Mouse (Mus musculus): ENCODE measurements around the gene Ube4b. TPM values are rescaled to one million over a fixed set of nuclear protein-coding genes. Genes with fewer than 3 reads are reported as not detected.

Ube4b gene
- total RNA-seq, 2 experiments from 2014 or later, result 17.5 to 26.4 TPM

DNA sequence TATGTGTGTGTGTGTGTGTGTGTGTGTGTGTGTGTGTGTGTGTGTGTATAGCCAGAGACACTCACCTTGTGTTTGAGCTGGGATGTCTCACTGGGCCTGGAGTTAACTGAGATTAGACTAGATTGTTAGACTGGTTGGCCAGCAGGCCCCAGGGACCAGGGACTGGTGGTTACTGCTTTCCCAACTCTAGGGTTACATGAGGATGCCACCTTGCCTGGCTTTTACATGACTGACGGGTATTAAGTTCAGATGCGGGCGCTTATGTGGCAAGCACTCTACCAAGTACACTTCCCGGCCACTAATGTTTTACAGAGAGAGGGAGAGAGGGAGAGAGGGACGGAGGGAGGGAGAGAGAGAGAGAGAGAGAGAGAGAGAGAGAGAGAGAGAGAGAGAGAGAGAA, 114.6 kb downstream of the Ube4b start:
- ATAC-seq (replicated peaks; ENCODE audit: low FRiP score, poor library complexity, severe bottlenecking), result no peak

DNA sequence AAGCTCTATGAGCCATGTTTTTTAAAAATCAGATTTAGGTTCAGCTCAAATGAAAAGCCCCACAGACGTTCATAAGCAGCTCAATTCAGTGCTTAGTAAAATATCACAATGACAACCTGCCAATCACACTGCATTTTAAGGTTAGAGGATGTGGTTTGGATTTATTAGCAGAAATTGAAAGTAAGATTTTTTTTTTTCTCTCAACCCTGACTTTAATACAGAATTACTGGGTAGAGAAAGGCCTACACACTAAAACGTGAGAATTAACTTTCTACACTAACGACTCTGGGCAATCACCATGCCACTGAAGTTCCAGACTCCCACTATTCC, 118.1 kb downstream of the Ube4b start:
- no peak for ATAC-seq (replicated peaks; ENCODE audit: low FRiP score, poor library complexity, severe bottlenecking)

DNA sequence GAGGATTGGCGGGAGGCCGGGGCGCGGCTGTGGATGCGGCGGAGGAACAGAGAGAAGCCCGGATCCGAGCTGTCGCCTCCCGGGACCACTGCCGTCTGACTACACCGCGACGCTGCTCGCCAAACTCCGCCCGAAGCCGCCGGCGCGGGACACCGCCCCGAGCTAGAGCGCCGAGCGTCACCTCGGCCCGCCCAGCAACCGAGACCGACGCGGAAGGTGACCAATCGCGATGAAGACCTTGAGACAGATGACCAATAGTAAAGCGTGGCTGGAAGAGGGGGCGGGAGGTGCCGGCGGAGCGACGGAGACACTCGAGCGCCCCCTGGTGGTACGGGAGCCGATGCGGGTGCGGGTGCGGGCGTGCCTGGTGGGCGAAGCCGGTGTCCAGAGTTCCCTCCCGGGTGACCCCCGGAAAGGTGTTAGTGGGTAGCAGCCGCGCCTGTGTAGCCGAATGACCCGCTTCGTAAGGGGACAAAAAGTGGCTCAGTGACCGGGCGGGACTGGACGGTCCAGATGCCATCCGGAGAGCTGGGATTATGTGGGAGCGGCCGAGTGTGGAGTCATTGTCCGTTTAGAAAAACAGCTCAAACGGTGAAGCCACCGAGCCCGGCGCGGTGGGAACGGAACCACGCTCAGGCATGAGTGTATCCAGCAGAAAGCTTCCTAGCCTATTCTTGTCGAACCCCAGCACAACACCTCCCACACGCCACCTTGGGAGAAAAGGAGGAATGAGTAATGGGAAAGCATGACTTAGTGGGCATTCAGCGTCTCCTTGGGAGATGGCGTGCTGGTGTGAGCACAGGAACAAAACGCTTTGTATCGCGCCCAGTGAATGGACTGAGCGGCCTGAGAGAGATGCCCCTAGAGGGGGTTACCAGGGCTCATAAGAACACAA, 118.7 kb downstream of the Ube4b start, which contains the start of gene Kif1b:
TSS of gene Kif1b (minus strand) at position 98 of the 895 bp plus-strand sequence.
- peak; percentile 99 for ATAC-seq (replicated peaks; ENCODE audit: low FRiP score, poor library complexity, severe bottlenecking)

DNA sequence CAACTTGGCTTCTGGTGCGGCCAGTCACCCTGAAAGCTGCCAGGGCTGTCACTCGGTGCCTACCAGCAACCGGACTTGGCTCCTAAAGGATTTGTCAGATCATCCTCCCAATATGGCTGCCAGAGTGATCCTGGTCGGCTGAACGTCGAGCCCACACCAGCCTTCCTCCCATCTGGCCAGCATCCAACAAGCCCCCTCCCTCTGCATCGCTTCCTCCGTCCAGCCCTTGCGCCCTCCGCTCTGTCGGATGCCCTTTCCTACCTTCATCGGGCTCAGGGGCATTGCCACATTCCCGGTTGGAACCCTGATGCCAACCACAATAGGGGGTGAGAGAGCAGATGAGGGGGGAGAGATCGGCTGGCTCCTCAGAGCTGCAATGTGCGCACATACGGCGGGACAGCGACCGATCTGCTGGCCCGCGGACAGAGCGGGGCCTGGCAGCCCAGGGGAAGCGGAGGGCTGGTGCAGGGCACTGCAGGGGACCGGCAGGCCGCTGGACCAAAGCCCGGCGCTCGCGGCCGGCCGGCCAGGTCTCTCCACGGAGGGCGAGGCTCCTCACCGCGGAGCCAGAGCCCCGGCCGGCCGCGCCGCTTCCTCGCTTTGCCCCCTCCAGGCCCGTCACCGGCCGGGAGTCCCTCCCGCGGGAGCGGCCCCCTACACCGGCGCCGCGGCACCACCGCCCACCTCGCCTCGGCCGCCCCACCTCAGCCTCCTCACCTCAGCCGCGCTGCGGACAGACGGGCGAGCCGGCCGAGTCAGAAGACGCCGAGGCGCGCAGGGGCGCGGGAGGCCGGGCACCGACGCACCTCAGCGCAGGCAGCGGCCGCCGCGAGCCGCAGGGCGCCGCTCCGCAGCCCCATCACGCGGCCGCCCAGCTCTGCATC, 119.6 kb downstream of the Ube4b start:
- no peak for ATAC-seq (replicated peaks; ENCODE audit: low FRiP score, poor library complexity, severe bottlenecking)

DNA sequence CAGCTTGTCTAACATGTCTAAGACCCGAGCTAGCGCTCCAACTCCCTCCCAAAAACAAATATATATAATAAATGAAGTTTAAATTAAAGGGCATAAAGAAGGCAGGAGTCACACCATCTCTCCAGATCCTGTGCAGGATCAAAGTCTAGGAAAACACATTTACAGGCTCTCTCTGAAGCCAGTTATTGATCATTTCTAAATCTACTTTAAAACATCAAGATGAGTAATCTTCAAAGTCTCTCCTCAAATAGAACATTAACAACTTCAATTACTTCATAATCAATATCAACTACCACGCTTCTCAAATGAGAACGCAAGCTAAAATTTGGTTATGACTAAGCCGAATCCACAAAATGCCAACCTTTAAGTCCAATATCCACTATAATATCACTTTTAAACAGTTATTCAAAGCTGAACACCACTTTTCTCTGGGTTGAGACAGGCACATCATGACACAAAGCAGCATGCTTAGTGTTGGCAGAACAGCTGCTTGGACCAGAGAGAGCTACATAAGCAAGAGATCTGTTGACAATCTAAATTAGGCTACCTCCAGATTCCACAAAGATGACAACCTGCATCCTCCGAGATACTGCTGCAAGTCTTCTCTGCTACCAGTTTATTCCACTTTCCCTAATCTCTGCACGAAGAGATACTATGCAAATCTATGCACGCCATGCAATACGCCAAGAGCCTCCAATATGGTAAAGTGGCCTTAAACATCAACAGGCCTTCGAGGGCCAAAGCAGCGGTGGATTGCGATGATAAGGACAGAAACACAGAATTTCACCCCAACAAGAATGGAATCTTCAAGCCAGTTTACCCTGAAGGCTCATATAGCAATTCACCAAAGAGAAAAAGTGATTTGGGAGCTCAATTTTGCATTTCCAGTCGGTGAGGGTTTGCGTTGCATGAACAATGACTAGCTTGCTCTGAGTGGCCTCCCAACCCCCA, 120.5 kb downstream of the Ube4b start:
- ATAC-seq (replicated peaks; ENCODE audit: low FRiP score, poor library complexity, severe bottlenecking), result no peak

DNA sequence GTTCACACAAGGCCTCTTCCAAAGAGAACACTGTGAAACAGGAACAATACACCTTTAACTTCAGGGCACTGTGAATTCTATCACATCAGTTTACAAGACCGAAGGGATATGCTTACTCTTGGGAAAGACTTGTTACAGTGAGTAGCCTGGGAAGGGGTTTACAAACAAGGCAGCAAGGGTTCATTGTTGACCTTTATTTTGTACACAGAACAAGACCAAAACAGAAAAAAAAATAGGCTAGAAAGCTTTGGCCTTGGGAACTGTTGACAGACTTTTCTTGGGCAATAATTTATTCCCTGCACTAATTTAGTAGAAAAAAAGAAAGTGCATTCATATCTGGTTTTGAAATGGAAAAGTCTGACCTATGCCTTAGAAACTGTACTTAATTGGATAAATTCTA, 122.1 kb downstream of the Ube4b start:
- no peak for ATAC-seq (replicated peaks; ENCODE audit: low FRiP score, poor library complexity, severe bottlenecking)

DNA sequence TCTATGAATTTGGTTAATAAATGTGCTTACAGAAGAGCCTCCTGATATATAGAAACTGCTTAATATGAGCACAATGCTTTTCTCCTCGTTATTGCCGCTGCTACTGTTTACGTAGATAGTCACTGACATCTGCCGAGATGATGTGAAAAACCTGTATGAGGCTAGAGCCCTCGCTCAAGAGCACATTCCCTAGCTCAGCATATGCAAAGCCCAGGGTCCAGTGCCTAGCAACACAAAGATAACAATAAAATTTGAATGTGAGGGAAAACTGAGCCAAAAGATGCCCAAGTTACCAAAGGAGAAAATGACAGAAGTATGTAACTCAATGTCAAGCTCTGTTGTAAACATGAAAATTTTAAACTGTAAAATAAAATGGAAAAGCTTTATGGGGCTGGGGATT, 123.0 kb downstream of the Ube4b start:
- ATAC-seq (replicated peaks; ENCODE audit: low FRiP score, poor library complexity, severe bottlenecking), result no peak

DNA sequence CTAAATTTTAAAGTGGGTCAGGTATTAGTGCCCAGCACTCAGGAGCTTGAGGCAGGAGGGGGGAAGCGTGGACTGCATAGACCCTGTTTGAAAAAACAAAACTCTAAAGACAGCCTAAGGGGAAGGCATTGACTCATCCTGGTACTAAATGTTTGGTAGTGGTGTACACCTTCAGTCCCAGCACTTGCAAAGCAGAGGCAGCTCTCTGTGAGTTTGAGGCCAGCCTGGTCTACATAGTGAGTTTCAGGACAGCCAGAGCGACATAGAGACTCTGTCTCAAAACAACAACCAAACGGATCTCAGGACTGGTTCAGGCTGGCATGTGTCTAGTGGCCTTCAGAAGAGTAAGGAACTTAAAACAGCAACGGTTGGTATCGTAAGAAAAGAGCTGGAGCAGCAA, 123.8 kb downstream of the Ube4b start:
- no peak for ATAC-seq (replicated peaks; ENCODE audit: low FRiP score, poor library complexity, severe bottlenecking)

DNA sequence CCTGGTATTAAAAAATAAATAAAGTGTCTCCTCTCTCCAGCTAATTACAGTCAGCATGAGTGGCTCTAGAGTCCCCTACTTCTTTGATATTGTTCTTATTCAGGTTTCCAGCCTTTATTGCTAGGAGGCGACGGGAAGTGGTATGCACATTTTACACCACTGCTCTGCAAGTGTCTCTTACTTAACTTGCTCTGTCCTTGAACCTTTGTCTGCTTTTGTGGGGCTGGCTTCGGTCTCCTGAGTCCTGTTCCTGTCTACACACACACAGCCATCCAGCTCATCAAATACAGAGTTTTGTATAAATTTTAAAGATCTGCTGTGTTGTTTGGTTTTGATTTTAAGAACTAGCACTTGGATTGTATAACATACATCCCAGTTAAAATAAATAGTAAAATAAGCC, 124.4 kb downstream of the Ube4b start:
- ATAC-seq (replicated peaks; ENCODE audit: low FRiP score, poor library complexity, severe bottlenecking), result no peak

DNA sequence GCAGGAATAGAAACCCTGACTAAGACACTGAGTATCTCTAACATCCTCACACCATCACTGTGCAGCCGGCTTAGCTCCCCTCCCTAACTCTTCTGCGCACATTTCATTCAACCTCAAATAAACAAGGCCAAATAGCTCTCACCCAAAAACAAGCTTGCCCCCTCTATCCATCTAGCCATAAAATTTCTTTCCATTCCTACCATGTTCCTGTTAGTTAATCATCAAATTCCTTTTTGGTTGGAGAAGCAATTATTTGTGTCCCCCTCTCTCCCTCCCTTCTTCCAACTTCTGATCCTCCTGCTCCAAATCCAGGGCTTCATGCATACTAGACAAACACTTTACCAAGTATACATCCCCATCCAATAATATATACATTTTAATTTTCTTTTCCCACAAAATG, 130.0 kb downstream of the Ube4b start:
- no peak for ATAC-seq (replicated peaks; ENCODE audit: low FRiP score, poor library complexity, severe bottlenecking)

DNA sequence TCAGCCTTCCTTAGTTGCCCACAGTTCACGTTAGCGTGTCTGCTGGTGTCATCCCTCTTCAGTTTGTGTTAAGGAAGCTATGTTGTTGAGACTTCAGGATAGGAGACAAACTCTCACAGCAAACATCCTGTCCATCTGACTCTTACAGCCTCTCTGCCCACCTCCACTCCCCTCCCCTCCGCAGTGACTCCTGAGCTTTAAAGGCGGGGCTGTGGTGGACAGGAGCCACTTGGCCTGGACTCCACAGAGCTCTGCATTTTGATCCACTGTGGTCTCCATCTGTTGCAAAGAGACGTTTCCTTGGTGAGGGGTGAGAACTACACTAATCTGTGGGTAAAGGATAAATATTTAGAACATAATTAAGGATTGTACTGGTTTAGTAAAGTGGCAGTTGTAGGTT, 133.6 kb downstream of the Ube4b start:
- ATAC-seq (replicated peaks; ENCODE audit: low FRiP score, poor library complexity, severe bottlenecking), result no peak

DNA sequence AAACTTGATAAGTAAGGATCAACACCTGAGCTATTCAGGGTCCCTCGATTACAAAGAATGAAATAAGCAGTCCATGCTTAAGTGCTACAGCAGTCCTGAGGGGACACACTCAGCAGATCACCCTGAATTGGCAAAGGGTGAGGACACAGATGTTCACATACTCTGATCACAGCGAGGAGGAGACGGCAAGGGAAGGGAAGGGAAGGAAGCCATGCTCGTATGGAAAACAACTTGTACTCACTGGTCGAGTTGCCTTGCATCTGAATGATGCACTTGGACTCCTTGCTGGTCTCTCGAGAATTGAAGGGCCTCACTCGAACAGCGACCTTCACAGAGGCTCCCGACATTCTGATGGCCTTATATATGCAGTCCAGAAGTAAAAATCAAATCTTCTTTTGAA, 135.5 kb downstream of the Ube4b start:
- ATAC-seq (replicated peaks; ENCODE audit: low FRiP score, poor library complexity, severe bottlenecking), result no peak

DNA sequence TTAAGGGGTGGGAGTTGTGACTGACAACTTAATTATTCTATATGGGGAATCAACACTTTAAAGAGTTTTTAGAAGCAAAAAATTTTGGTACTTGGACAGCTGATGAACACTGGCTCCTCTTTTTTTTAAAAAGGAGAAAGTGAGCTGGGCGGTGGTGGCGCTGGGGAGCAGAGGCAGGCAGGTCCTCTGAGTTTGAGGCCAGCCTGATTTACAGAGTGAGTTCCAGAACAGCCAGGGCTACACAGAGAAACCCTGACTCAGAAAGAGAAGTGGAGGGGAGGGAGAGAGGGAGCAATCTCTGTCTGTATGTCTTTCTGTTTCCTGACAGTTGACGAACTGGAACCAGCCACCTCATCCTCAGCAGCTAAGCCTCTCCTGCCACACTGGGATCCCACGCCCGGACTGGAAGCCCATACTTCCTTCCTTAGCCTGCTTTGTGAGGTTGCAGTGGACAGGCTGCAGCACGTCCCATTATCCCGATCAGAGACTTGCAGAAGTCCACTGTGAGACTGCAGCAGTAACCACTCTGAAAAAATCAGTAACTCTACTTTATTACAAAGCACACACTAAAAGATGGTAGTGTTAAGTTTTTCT, 136.3 kb downstream of the Ube4b start:
- no peak for ATAC-seq (replicated peaks; ENCODE audit: low FRiP score, poor library complexity, severe bottlenecking)

DNA sequence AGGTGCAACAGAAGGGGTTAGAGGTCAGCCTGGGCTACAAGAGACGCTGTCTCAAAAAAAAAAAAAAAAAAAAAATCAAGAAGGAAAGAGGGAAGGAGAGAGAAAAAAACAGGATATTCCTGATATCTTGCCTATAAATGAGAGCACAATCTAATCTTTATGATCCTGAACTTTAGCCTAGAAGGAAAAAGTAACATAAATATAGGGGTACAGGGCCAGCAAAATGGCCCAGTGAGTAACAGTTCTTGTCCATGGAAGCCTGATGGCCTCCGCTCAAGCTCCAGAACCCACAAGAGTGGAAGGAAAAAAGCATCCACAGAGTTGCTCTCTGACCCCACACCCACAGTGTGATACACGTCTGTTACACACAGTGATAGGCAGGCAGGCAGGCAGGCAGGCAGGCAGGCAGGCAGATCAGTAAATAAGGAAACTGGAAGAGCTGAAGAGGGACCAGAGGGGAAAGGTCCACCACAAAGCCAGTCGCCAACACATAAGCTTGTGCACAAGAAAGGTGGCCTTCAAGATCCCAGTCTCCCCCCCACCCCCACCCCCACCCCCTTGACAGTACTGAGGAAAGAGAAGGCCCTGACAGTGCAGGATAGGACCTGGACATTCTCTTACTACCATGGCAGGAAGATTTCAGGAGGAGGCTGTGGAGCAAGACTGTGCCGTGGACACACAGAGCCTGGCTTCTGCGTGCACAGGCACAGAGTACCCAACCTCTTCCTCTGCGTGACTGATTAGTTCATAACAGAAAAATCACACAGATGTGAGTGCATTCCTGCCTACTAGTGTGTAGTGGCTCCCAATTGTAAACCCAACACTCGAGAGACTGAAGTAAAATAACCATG, 140.0 kb downstream of the Ube4b start:
- no peak for ATAC-seq (replicated peaks; ENCODE audit: low FRiP score, poor library complexity, severe bottlenecking)

DNA sequence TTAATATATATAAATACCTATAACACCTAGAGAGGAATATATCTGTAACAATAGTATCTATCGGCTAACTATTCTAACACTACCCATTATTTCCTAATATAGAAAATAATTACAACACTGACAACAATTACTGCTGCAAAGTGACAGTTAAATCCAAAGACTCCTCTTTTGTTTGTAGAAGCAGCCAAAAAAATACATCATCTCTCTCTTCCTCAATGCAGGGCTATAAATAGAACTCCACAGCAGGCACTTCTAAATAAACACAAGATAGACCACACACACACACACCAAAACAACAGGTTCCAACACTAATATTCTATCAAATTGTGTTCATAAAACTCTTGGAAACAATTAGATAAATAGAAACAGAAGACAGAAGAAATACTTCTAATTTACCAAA, 140.9 kb downstream of the Ube4b start:
- no peak for ATAC-seq (replicated peaks; ENCODE audit: low FRiP score, poor library complexity, severe bottlenecking)

DNA sequence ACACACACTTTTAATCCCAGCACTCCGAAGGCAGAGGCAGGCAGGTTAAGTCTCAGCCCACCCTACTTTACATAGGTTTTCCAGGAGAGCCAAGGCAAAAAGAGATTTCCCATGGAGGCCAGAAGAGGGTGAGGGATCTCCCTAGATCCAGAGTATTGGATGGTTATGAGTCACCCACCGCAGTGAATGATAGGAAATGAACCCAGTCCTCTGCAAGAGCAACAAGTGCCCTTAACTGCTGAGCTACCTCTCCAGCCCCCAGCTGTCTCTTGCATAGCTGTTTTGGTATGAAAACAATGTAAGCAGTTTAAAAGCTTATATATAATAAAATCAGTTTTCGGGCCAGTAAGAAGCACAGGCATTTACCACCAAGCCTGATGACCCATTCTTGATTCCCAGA, 143.5 kb downstream of the Ube4b start:
- ATAC-seq (replicated peaks; ENCODE audit: low FRiP score, poor library complexity, severe bottlenecking), result no peak

DNA sequence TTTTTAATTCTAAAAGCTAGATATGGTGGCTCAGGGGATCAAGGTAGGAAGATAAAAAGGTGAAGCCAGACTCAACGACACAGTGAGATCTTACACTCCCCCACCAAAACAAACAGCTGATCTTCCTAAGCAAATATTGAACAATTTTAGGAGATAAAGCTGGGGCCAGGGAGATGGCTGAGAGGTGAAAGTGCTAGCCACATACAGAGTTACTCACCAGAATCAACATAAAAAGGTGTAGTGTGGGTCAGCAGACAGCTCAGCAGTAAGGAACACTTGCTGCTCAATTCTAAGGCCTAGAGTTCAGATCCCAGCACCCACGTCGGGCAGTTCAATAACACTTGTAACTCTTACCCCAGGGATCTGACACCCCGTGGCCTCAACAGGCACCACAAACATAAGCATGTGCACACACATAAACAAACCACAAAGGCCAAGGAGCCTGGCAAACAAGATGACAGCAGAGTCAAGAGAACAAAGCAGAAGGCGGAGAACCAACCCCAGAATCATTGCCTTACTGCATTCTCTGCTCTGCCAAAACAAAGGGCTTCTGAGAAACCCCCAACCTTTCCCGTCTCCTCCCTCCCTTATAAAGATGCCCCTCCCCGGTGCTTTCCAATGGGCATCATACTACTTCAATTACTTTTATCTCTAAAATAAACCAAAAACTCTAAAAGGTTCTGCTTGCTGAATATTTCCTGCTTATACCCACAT, 144.4 kb downstream of the Ube4b start:
- ATAC-seq (replicated peaks; ENCODE audit: low FRiP score, poor library complexity, severe bottlenecking), result no peak
